ENCODE assay signal across 24 mouse cellular contexts in genomic region chr19:22105648-22106047, GRCm38 (mm10). TPM values are rescaled to one million over a fixed set of nuclear protein-coding genes. Genes with fewer than 3 reads are reported as not detected.
DNase-seq lines count a peak whose midpoint lies in the region; ATAC-seq and TF ChIP-seq lines count a peak whose summit lies in the region.
"Had no signal": no experiment of that assay in that cellular context is flagged by ENCODE, and none has a peak within 500 bp of the region (broad histone marks: within the 10 kb centered on the region; RNA-seq: fewer than 3 reads in every experiment).

No protein-coding gene starts in this region.

- no peaks in the 10 kb centered on the region for H3K9me3 ChIP-seq in embryonic facial prominence, embryonic 10.5 days
- H3K9me3 ChIP-seq in embryonic facial prominence, embryonic 11.5 days (replicated peaks; ENCODE audit: control insufficient read depth, low read length), result no peaks in the 10 kb centered on the region
- no peaks in the 10 kb centered on the region for H3K9me3 ChIP-seq in embryonic facial prominence, embryonic 14.5 days (ENCODE audit: control insufficient read depth, low read length)
- H3K9me3 ChIP-seq: embryonic facial prominence, embryonic 15.5 days; forebrain, embryonic 10.5 days; forebrain, embryonic 12.5 days had no signal

- peak; percentile 16 for DNase-seq in embryo, embryonic 11 days
- no peak for DNase-seq in embryo, embryonic 10 days (ENCODE audit: low spot score)
- peak; percentile 50 for DNase-seq in embryonic facial prominence, embryonic 10.5 days (ENCODE audit: low spot score)
- peak; percentile 67 for DNase-seq in embryonic facial prominence, embryonic 11.5 days (ENCODE audit: low spot score)
- peak; percentile 9 for DNase-seq in embryonic facial prominence, embryonic 14.5 days (ENCODE audit: low spot score)
- DNase-seq in thymus, postnatal 36 days, result no peak
- no peak for DNase-seq in kidney, adult 2 months
- DNase-seq: adrenal gland, adult 2 months; adrenal gland, postnatal 10 days; adrenal gland, postnatal 25 days; cerebellum, adult 11 months; cerebellum, adult 18-20 months; cerebellum, adult 8-10 months; cerebellum, adult 9-11 months; cerebellum, postnatal 14 days; cerebellum, postnatal 36 days had no signal

- H3K27me3 ChIP-seq in embryonic facial prominence, embryonic 10.5 days (replicated peaks; ENCODE audit: low read depth, poor library complexity, severe bottlenecking), result no peaks in the 10 kb centered on the region
- H3K27me3 ChIP-seq in embryonic facial prominence, embryonic 11.5 days (ENCODE audit: control insufficient read depth, insufficient read depth, low read length), result no peaks in the 10 kb centered on the region
- no peaks in the 10 kb centered on the region for H3K27me3 ChIP-seq in embryonic facial prominence, embryonic 14.5 days (replicated peaks; ENCODE audit: control insufficient read depth, insufficient read depth, low read length)
- no peaks in the 10 kb centered on the region for H3K27me3 ChIP-seq in kidney, adult 2 months (replicated peaks; ENCODE audit: control insufficient read depth, insufficient read depth, low read length)
- H3K27me3 ChIP-seq: embryonic facial prominence, embryonic 15.5 days; forebrain, embryonic 12.5 days had no signal

- no peak overlapping the region for H3K4me3 ChIP-seq in embryonic facial prominence, embryonic 10.5 days
- H3K4me3 ChIP-seq in embryonic facial prominence, embryonic 11.5 days (ENCODE audit: low read depth, low read length), result no peak overlapping the region
- H3K4me3 ChIP-seq in embryonic facial prominence, embryonic 14.5 days (ENCODE audit: low read depth, low read length), result no peak overlapping the region
- H3K4me3 ChIP-seq in kidney, adult 2 months (ENCODE audit: insufficient read depth, low read depth, low read length), result no peak overlapping the region
- H3K4me3 ChIP-seq: embryonic facial prominence, embryonic 15.5 days; erythroblast, embryonic 14.5 days; forebrain, embryonic 10.5 days; forebrain, embryonic 12.5 days had no signal

- 62% methylated on average over 2 of the region's 2 CpGs for WGBS in embryonic facial prominence, embryonic 10.5 days
- 42% methylated on average over 2 of the region's 2 CpGs for WGBS in embryonic facial prominence, embryonic 11.5 days
- 27% methylated on average over 2 of the region's 2 CpGs for WGBS in embryonic facial prominence, embryonic 14.5 days
- 69% methylated on average over 2 of the region's 2 CpGs for WGBS in kidney, adult 2 months

- TF ChIP-seq POLR2A in kidney, adult 2 months (IDR thresholded peaks at IDR 0.05; ENCODE audit: low read depth, low read length), result no peak

- no peaks in the 10 kb centered on the region for H3K36me3 ChIP-seq in embryonic facial prominence, embryonic 10.5 days (replicated peaks)
- H3K36me3 ChIP-seq in embryonic facial prominence, embryonic 11.5 days (replicated peaks; ENCODE audit: control insufficient read depth, insufficient read depth, low read depth, low read length), result no peaks in the 10 kb centered on the region
- H3K36me3 ChIP-seq in embryonic facial prominence, embryonic 14.5 days (ENCODE audit: control insufficient read depth, insufficient read depth, low read length), result no peaks in the 10 kb centered on the region
- H3K36me3 ChIP-seq in kidney, adult 2 months (ENCODE audit: control insufficient read depth, insufficient read depth, low read length), result no peaks in the 10 kb centered on the region
- H3K36me3 ChIP-seq: embryonic facial prominence, embryonic 15.5 days; forebrain, embryonic 10.5 days; forebrain, embryonic 12.5 days had no signal

- H3K4me1 ChIP-seq in embryonic facial prominence, embryonic 10.5 days, result peaks cover 9% of the 10 kb centered on the region
- H3K4me1 ChIP-seq in embryonic facial prominence, embryonic 11.5 days (ENCODE audit: control insufficient read depth, insufficient read depth, low read length), result no peaks in the 10 kb centered on the region
- H3K4me1 ChIP-seq in embryonic facial prominence, embryonic 14.5 days (ENCODE audit: control insufficient read depth, insufficient read depth, low read length), result no peaks in the 10 kb centered on the region
- no peaks in the 10 kb centered on the region for H3K4me1 ChIP-seq in kidney, adult 2 months (ENCODE audit: control insufficient read depth, insufficient read depth, low read length)
- H3K4me1 ChIP-seq: embryonic facial prominence, embryonic 15.5 days had no signal

- H3K4me2 ChIP-seq in embryonic facial prominence, embryonic 11.5 days (ENCODE audit: low read depth, low read length), result no peak overlapping the region
- H3K4me2 ChIP-seq in embryonic facial prominence, embryonic 14.5 days (ENCODE audit: low read depth, low read length), result no peak overlapping the region
- H3K4me2 ChIP-seq: embryonic facial prominence, embryonic 15.5 days; forebrain, embryonic 12.5 days had no signal

- no peak for TF ChIP-seq CTCF in kidney, adult 2 months (conservative IDR thresholded peaks at IDR 0.05; ENCODE audit: insufficient read depth, insufficient read length, low read depth, low read length)

- H3K9ac ChIP-seq in embryonic facial prominence, embryonic 11.5 days (replicated peaks; ENCODE audit: low read length), result no peak overlapping the region
- no peak overlapping the region for H3K9ac ChIP-seq in embryonic facial prominence, embryonic 14.5 days (ENCODE audit: low read depth, low read length)
- H3K9ac ChIP-seq: embryonic facial prominence, embryonic 15.5 days; forebrain, embryonic 12.5 days had no signal

- peak; percentile 67 for ATAC-seq in embryonic facial prominence, embryonic 11.5 days (replicated peaks; ENCODE audit: insufficient number of reproducible peaks, low FRiP score, low TSS enrichment, low read depth)
- ATAC-seq in embryonic facial prominence, embryonic 14.5 days (ENCODE audit: low read depth), result no peak
- ATAC-seq in megakaryocyte, adult 5-6 weeks (ENCODE audit: poor library complexity, severe bottlenecking), result no peak
- ATAC-seq: forebrain, embryonic 14.5 days; forebrain, embryonic 16.5 days had no signal

- H3K27ac ChIP-seq in embryonic facial prominence, embryonic 10.5 days (replicated peaks), result no peak overlapping the region
- no peak overlapping the region for H3K27ac ChIP-seq in embryonic facial prominence, embryonic 11.5 days (replicated peaks; ENCODE audit: low read depth, low read length)
- H3K27ac ChIP-seq in embryonic facial prominence, embryonic 14.5 days (replicated peaks; ENCODE audit: low read depth, low read length), result no peak overlapping the region
- H3K27ac ChIP-seq in kidney, adult 2 months (ENCODE audit: insufficient read depth, low read depth, low read length), result no peak overlapping the region
- H3K27ac ChIP-seq: embryonic facial prominence, embryonic 15.5 days; forebrain, embryonic 10.5 days; forebrain, embryonic 12.5 days had no signal

RNA-seq across cellular contexts. Expression of gene Trpm3, which starts 33.2 kb away (rescaled TPM):
- polyA plus RNA-seq in embryonic facial prominence, embryonic 10.5 days (2016; fragmentation: Nextera tagmentation; extraction: Ambion mirVana), result 5.7 and 6.0 TPM in 2 replicates
- 4.9 and 11.0 TPM in 2 replicates for polyA plus RNA-seq in embryonic facial prominence, embryonic 11.5 days (2014; fragmentation: Nextera tagmentation; extraction: Ambion mirVana)
- 5.4 and 6.4 TPM in 2 replicates for polyA plus RNA-seq in embryonic facial prominence, embryonic 14.5 days (2014; fragmentation: Nextera tagmentation; extraction: Ambion mirVana)
- 0.64 and 0.80 TPM in 2 replicates for polyA plus RNA-seq in kidney, adult 2 months (2012; rRNA removed)
- total RNA-seq in megakaryocyte, adult 5-6 weeks (2015), result not detected in 2 replicates
- 0.04 TPM in 1 of 2 replicates, not detected in the other for total RNA-seq in megakaryocyte, adult 5-6 weeks (2017)
- total RNA-seq: MEL had no signal

Comparison
In these comparisons a context has a peak if more than half of its experiments do, and no peak if none do; other contexts are left out.
1. DNase-seq: peak in embryo, embryonic 11 days (single experiment), embryonic facial prominence, embryonic 10.5 days (single experiment), embryonic facial prominence, embryonic 11.5 days (single experiment) and embryonic facial prominence, embryonic 14.5 days (single experiment); none in embryo, embryonic 10 days (single experiment), thymus, postnatal 36 days (0 of 2) and kidney, adult 2 months (single experiment).